Mouse (Mus musculus): ENCODE measurements around the gene Scamp3.

The Scamp3 gene

DNA sequence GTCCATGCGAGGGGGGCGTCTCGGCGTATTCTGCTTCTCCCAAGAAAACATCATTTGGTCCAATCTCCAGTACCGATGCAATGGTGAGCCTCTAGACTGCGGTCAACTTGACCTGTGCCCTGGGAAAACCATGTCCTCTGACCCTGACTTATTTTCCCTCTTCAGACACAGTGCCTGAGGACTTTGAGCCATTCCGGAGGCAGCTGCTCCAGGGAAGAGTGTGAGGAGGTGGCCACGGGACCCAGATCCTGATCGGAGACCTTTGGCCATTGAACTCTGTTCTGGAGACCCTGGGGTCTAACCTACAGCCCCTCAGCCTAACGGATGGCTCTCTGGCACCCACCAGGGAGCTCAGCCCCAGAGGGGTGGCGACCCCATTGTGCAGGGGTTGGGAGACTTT, 49.1 kb downstream of the Scamp3 start:
- DNase-seq (ENCODE audit: low read depth) = no peak

DNA sequence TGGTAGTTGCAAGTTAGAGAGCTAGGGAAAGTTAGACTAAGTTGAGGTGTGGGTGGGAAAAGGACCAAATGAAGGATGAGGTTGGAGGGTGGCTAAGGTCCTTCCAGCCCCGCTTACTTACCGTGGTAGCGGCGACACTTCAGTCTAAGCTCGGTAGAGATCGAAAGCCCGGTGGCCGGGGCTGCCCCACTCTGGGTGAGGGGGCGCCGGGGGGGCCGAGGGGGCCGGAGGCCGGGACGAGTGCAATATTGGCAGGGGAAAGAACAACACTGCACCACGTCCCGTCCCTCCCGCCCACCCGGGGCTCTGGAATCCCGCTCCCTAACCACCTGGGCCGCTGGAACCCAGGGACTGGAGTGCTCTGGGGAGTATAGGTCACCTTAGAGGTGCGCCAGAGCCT, 49.6 kb downstream of the Scamp3 start, which contains the start of gene Mtx1:
Gene Mtx1 (minus strand): TSS at position 189 of the 400 bp plus-strand sequence.
- DNase-seq (ENCODE audit: low read depth) = no peak

DNA sequence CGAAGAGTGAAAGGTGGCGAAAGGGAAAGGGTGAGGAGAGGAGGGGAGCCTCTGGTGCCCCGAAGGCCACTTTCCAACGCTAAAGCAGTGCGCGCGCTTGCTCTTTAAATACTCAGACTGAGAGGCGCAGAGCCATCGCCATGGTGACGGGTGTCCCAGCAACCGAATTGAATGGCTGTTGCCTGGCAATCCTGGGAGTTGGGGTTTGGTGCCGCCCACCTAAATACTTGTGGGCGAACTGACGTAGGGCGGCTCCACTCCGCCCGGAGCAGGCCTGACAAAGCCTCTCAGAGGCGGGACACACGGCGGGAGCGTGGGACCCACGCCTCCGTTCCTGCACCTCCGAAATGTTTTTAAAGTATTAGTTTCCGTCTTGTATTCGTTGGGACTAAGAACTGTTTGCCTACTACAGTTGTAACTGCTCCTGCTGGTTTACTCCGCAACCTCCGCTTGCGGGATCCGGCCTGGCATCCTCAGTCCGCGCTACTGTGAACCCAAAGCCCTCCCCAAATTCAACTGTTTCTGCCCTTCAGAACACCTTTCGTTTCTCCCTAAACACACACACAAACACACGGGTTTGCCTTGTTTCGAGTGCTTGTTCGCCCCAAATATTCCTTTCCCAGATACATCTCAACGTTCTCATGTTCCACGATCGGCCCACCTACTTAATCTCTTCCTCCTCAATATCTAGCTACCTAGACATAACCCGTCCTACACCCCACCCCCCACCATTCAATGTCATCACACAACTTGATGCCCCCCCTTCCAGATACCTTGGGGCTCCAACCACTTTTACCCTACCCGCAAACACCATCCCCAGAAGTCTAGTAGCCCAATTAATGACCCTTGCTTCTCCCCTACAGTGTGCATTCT, 50.3 kb downstream of the Scamp3 start:
- peak; percentile 95 for DNase-seq (ENCODE audit: low read depth)

DNA sequence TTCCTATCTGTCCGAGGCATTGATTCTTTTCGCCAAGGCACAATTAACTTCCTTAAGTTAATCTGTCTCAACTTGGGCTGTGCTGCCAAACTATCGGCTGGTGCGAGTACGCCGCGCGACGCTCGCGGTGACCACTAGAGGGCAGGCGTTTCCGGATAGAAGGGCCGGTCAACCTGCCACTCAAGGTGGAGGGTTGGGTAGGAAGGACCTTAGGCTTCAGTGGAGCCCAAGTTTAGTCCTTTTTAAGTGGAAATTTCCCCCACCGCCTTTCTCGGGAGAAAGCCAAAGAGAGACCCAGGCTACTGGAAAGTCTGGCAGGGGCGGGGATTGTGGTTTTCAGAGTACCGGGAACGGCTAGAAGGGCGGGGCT, 50.9 kb downstream of the Scamp3 start:
- peak; percentile 94 for DNase-seq (ENCODE audit: low read depth)

DNA sequence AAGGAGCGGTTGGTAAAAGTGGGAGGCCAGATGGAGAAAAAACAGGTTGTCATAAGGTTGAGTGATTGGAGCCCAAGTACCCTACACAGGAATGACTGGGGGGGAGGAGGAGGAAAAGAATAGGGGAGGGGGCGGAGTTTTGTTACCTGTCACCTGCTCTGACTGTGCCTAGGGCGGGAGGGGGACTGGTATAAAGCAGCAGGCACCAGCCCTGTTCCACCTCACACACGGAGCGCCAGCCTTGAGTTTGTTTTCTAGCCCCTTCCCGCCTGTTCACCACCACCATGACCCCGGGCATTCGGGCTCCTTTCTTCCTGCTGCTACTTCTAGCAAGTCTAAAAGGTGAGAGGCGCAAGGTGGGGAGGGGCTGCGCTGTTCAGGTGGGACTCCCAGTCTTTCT, 51.6 kb downstream of the Scamp3 start, which contains the start of gene Muc1:
Gene Muc1 (plus strand): TSS at position 222 of the 400 bp plus-strand sequence.
- DNase-seq (ENCODE audit: low read depth) = no peak

DNA sequence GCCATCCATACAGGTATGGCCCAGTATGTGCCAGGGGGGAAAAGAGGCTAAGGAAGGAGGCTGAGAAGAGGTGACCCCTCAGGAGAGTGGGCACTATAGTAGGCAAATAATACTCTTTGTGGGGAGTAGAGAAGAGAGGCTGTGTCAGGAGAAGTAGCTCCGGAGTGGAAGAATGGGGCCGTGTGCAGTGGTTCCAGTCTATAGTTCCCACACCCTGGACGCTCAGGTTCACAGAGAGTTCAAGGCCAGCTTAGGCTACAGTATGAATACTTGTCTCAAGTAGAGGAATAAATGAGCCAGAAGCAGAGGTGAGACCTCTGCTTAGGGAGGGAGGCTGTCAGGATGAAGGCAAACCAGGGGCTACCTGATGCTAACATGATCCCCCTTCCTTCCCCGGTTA, 52.0 kb downstream of the Scamp3 start:
- DNase-seq (ENCODE audit: low read depth) = no peak

DNA sequence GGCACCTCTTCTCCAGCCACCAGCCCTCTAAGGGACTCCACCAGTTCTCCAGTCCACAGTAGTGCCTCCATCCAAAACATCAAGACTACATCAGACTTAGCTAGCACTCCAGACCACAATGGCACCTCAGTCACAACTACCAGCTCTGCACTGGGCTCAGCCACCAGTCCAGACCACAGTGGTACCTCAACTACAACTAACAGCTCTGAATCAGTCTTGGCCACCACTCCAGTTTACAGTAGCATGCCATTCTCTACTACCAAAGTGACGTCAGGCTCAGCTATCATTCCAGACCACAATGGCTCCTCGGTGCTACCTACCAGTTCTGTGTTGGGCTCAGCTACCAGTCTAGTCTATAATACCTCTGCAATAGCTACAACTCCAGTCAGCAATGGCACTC, 53.3 kb downstream of the Scamp3 start:
- DNase-seq (ENCODE audit: low read depth) = no peak

DNA sequence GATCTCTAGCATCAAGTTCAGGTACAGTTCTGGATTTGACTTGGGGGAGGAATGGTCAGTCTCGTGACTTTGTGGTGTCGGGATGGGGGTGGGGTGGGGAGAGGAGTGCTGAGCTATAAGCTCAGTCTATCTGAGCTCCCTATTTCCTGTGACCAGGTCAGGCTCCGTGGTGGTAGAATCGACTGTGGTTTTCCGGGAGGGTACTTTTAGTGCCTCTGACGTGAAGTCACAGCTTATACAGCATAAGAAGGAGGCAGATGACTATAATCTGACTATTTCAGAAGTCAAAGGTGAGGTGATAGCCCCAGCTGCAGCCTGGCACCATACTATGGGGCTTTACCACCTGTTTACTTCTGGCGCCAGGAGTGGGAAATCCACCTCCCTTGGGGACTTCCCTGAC, 54.1 kb downstream of the Scamp3 start:
- DNase-seq (ENCODE audit: low read depth) = no peak

DNA sequence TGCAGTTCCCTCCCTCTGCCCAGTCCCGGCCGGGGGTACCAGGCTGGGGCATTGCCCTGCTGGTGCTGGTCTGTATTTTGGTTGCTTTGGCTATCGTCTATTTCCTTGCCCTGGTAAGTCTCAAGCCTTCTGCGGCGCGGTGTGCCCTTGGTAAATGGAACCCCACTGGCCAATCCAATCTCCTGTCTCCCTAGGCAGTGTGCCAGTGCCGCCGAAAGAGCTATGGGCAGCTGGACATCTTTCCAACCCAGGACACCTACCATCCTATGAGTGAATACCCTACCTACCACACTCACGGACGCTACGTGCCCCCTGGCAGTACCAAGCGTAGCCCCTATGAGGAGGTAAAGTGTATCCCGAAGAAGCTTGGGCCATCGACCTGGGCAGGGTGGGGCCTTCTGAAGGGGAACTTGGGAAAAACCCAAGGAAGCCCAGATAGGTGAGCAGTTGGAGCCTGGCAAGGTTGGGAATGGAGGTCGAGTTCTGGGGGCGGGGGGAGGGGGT, 54.6 kb downstream of the Scamp3 start:
- no peak for DNase-seq (ENCODE audit: low read depth)
